Mouse (Mus musculus) cerebellum, postnatal 10 days (tissue): ENCODE results near the gene Rasgef1a.
A peak's percentile ranks its signal among the peaks of the same experiment; 100 is the strongest.

Source experiments
- DNase-seq, 2 experiments: peaks; one replicate each; pipeline ENCODE4 v3.0.0; 2021; ENCODE audit warnings: mixed read lengths in 2 of 2

The Rasgef1a gene

GRCm38 (mm10) chr6:118076256-118076655 is 65.0 kb downstream of the Rasgef1a start:
- DNase-seq, result peak in 1 of 2 experiments; percentile 50

GRCm38 (mm10) chr6:118076748-118077147 is 65.5 kb downstream of the Rasgef1a start:
- no peak for DNase-seq

GRCm38 (mm10) chr6:118077421-118077820 is 66.2 kb downstream of the Rasgef1a start:
- DNase-seq, result no peak

- no peak for DNase-seq
Measured at GRCm38 (mm10) chr6:118078751-118079150, 67.5 kb downstream of the Rasgef1a start.

GRCm38 (mm10) chr6:118079292-118079691 is 68.1 kb downstream of the Rasgef1a start:
- DNase-seq, result no peak

GRCm38 (mm10) chr6:118079762-118080465 is 68.7 kb downstream of the Rasgef1a start:
- no peak for DNase-seq

GRCm38 (mm10) chr6:118080711-118081110 is 69.5 kb downstream of the Rasgef1a start:
- no peak for DNase-seq

- no peak for DNase-seq
Measured at GRCm38 (mm10) chr6:118082384-118082783, 71.1 kb downstream of the Rasgef1a start.

GRCm38 (mm10) chr6:118083608-118084007 is 72.4 kb downstream of the Rasgef1a start:
- no peak for DNase-seq

- DNase-seq, result no peak
Measured at GRCm38 (mm10) chr6:118084596-118084995, 73.4 kb downstream of the Rasgef1a start.

- DNase-seq, result peak in 1 of 2 experiments; percentile 26
Measured at GRCm38 (mm10) chr6:118087955-118088354, 76.7 kb downstream of the Rasgef1a start.

GRCm38 (mm10) chr6:118088750-118089440 is 77.7 kb downstream of the Rasgef1a start:
- DNase-seq, result peak in 1 of 2 experiments; percentile 51

GRCm38 (mm10) chr6:118090827-118091226 is 79.6 kb downstream of the Rasgef1a start:
- DNase-seq, result peak in 1 of 2 experiments; percentile 2

GRCm38 (mm10) chr6:118097765-118098365 is 86.6 kb downstream of the Rasgef1a start:
- no peak for DNase-seq

- peak; percentile 75 to 78 for DNase-seq
Measured at GRCm38 (mm10) chr6:118099311-118099802, 88.1 kb downstream of the Rasgef1a start.

GRCm38 (mm10) chr6:118111810-118112209 is 100.6 kb downstream of the Rasgef1a start:
- no peak for DNase-seq

GRCm38 (mm10) chr6:118122767-118123166 is 111.5 kb downstream of the Rasgef1a start:
- DNase-seq, result no peak

- no peak for DNase-seq
Measured at GRCm38 (mm10) chr6:118126577-118126976, 115.3 kb downstream of the Rasgef1a start.

GRCm38 (mm10) chr6:118127198-118127597 is 116.0 kb downstream of the Rasgef1a start:
- DNase-seq, result no peak

GRCm38 (mm10) chr6:118127827-118128487 is 116.7 kb downstream of the Rasgef1a start:
- DNase-seq, result no peak

- no peak for DNase-seq
Measured at GRCm38 (mm10) chr6:118130022-118130421, 118.8 kb downstream of the Rasgef1a start.

- no peak for DNase-seq
Measured at GRCm38 (mm10) chr6:118134461-118134860, 123.2 kb downstream of the Rasgef1a start.

GRCm38 (mm10) chr6:118137148-118137547 is 125.9 kb downstream of the Rasgef1a start:
- DNase-seq, result no peak
